Mouse (Mus musculus) midbrain, embryonic 12.5 days (tissue): ENCODE measurements around the gene Ccdc163. TPM values are rescaled to one million over a fixed set of nuclear protein-coding genes. Genes with fewer than 3 reads are reported as not detected.

Experiments
- ATAC-seq: fragments of 200-750 bp; cut with Nextera tagmentation; 2 replicates; pipeline ENCODE4 v1.8.0; 2017; ENCODE audit warnings: low read depth, moderate TSS enrichment, moderate library complexity; ENCODE audit not compliant: low FRiP score
- H3K27ac ChIP-seq: fragments of 300-500 bp; sonication (generic); replicated peaks from 2 replicates; pipeline ENCODE4 v1.5.1; 2016; ENCODE audit warnings: mild to moderate bottlenecking
- H3K27me3 ChIP-seq: fragments of 300-500 bp; sonication (generic); 2 replicates; pipeline ENCODE4 v1.6.1; 2016; ENCODE audit warnings: mild to moderate bottlenecking
- H3K36me3 ChIP-seq: fragments of 300-500 bp; sonication (generic); 2 replicates; pipeline ENCODE4 v1.6.1; 2016
- H3K4me1 ChIP-seq: fragments of 300-500 bp; sonication (generic); 2 replicates; pipeline ENCODE4 v1.6.1; 2016
- H3K4me2 ChIP-seq: fragments of 300-500 bp; sonication (generic); replicated peaks from 2 replicates; pipeline ENCODE4 v1.6.1; 2016; ENCODE audit warnings: mild to moderate bottlenecking, moderate library complexity
- H3K4me3 ChIP-seq: fragments of 300-500 bp; sonication (generic); 2 replicates; pipeline ENCODE4 v1.5.1; 2016; ENCODE audit warnings: mild to moderate bottlenecking
- H3K9ac ChIP-seq: fragments of 300-500 bp; sonication (generic); replicated peaks from 2 replicates; pipeline ENCODE4 v1.6.1; 2016; ENCODE audit warnings: mild to moderate bottlenecking, moderate library complexity
- H3K9me3 ChIP-seq: fragments of 300-500 bp; sonication (generic); 2 replicates; pipeline ENCODE4 v1.6.1; 2016; ENCODE audit warnings: mild to moderate bottlenecking
- WGBS: fragments of 180-500 bp; shearing (Covaris S2); methylation state at CpG from one replicate; pipeline ENCODE4 v1.1.7; 2016; 5-methylcytosine and 5-hydroxymethylcytosine counted together
- polyA plus RNA-seq: library from polyadenylated mRNA; unstranded; fragments of >200 nt; fragmentation: Nextera tagmentation; extraction: Ambion mirVana; gene quantifications from 2 replicates; pipeline ENCODE4 v1.2.1, GENCODE M21; 2016

Gene Ccdc163
- polyA plus RNA-seq, 1 experiment from 2014 or later = 28.9 TPM

GRCm38 (mm10) chr4:116787985-116788760 lies 79.9 kb downstream of the Ccdc163 start:
- WGBS = 39% methylated on average over 7 of the region's 7 CpGs
- no peaks in the 10 kb centered on the region for H3K4me1 ChIP-seq
- H3K9ac ChIP-seq = no peak overlapping the region
- H3K27me3 ChIP-seq = no peaks in the 10 kb centered on the region
- no peaks in the 10 kb centered on the region for H3K9me3 ChIP-seq
- H3K27ac ChIP-seq = no peak overlapping the region
- H3K36me3 ChIP-seq = no peaks in the 10 kb centered on the region
- no peak overlapping the region for H3K4me3 ChIP-seq
- H3K4me2 ChIP-seq = no peak overlapping the region
- no peak for ATAC-seq

- no peak for ATAC-seq
- no peak overlapping the region for H3K9ac ChIP-seq
- H3K4me1 ChIP-seq = no peaks in the 10 kb centered on the region
- no peak overlapping the region for H3K4me3 ChIP-seq
- no peak overlapping the region for H3K4me2 ChIP-seq
- no peaks in the 10 kb centered on the region for H3K36me3 ChIP-seq
- H3K27ac ChIP-seq = no peak overlapping the region
- no peaks in the 10 kb centered on the region for H3K27me3 ChIP-seq
- H3K9me3 ChIP-seq = no peaks in the 10 kb centered on the region
- WGBS = 11% methylated on average over 3 of the region's 3 CpGs
Measured at GRCm38 (mm10) chr4:116788956-116789355, 80.6 kb downstream of the Ccdc163 start.

GRCm38 (mm10) chr4:116792453-116792852 lies 84.1 kb downstream of the Ccdc163 start:
- Histone ChIP-seq H3K4me3 (no peak overlapping the region), H3K27me3 (no peaks in the 10 kb centered on the region), H3K36me3 (no peaks in the 10 kb centered on the region), H3K4me1 (no peaks in the 10 kb centered on the region), H3K4me2 (no peak overlapping the region), H3K9me3 (no peaks in the 10 kb centered on the region), H3K27ac (no peak overlapping the region), H3K9ac (no peak overlapping the region)
- ATAC-seq = no peak
- 91% methylated on average over 8 of the region's 8 CpGs for WGBS

- H3K4me1 ChIP-seq = no peaks in the 10 kb centered on the region
- 70% methylated on average over 2 of the region's 2 CpGs for WGBS
Measured at GRCm38 (mm10) chr4:116794273-116794672, 86.0 kb downstream of the Ccdc163 start.

GRCm38 (mm10) chr4:116796442-116797110 lies 88.3 kb downstream of the Ccdc163 start:
- WGBS = 72% methylated on average over 1 of the region's 1 CpGs
- no peak overlapping the region for H3K4me2 ChIP-seq
- H3K4me3 ChIP-seq = no peak overlapping the region
- H3K36me3 ChIP-seq = no peaks in the 10 kb centered on the region; the same call in 1 of the 2 replicates
- H3K9ac ChIP-seq = no peak overlapping the region
- no peaks in the 10 kb centered on the region for H3K27me3 ChIP-seq
- no peak overlapping the region for H3K27ac ChIP-seq
- ATAC-seq = no peak
- no peaks in the 10 kb centered on the region for H3K4me1 ChIP-seq
- no peaks in the 10 kb centered on the region for H3K9me3 ChIP-seq

More at GRCm38 (mm10) chr4:116794273-116794672, 86.0 kb downstream of the Ccdc163 start:
- H3K36me3 ChIP-seq = no peaks in the 10 kb centered on the region
- H3K9me3 ChIP-seq = no peaks in the 10 kb centered on the region
- H3K9ac ChIP-seq = no peak overlapping the region
- ATAC-seq = no peak
- H3K27ac ChIP-seq = no peak overlapping the region
- H3K27me3 ChIP-seq = no peaks in the 10 kb centered on the region
- H3K4me2 ChIP-seq = no peak overlapping the region
- no peak overlapping the region for H3K4me3 ChIP-seq

- Histone ChIP-seq H3K9ac (no peak overlapping the region), H3K9me3 (no peaks in the 10 kb centered on the region), H3K36me3 (peaks cover 29% of the 10 kb centered on the region), H3K4me2 (no peak overlapping the region), H3K27ac (no peak overlapping the region), H3K4me1 (no peaks in the 10 kb centered on the region), H3K4me3 (no peak overlapping the region), H3K27me3 (no peaks in the 10 kb centered on the region)
- no peak for ATAC-seq
- 44% methylated on average over 5 of the region's 5 CpGs for WGBS
Measured at GRCm38 (mm10) chr4:116799901-116800300, 91.6 kb downstream of the Ccdc163 start.

Other genes starting within 250 kb of the Ccdc163 start
- 37.4 and 38.8 TPM in 2 replicates for gene Mast2, start 244.3 kb upstream of the Ccdc163 start, polyA plus RNA-seq
- gene Ipp, start 201.0 kb upstream of the Ccdc163 start, polyA plus RNA-seq = 16.5 and 16.8 TPM in 2 replicates
- gene Tmem69, start 152.6 kb upstream of the Ccdc163 start, polyA plus RNA-seq = 27.3 and 29.1 TPM in 2 replicates
- gene Gpbp1l1, start 150.9 kb upstream of the Ccdc163 start, polyA plus RNA-seq = 27.3 and 32.0 TPM in 2 replicates
- 3.4 and 4.6 TPM in 2 replicates for gene Ccdc17, start 111.9 kb upstream of the Ccdc163 start, polyA plus RNA-seq
- gene Nasp, start 80.6 kb upstream of the Ccdc163 start, polyA plus RNA-seq = 229 and 242 TPM in 2 replicates
- 463 and 513 TPM in 2 replicates for gene Akr1a1, start 56.8 kb upstream of the Ccdc163 start, polyA plus RNA-seq
- gene Prdx1, start 23.0 kb upstream of the Ccdc163 start, polyA plus RNA-seq = 740 and 818 TPM in 2 replicates
- gene Mmachc, start 103 bp upstream of the Ccdc163 start, polyA plus RNA-seq = 32.0 and 35.7 TPM in 2 replicates
- gene Tesk2, start 12.4 kb downstream of the Ccdc163 start, polyA plus RNA-seq = 5.3 and 5.7 TPM in 2 replicates
- 29.5 and 33.5 TPM in 2 replicates for gene Toe1, start 99.1 kb downstream of the Ccdc163 start, polyA plus RNA-seq
- gene Mutyh, start 99.2 kb downstream of the Ccdc163 start, polyA plus RNA-seq = 14.9 and 17.3 TPM in 2 replicates
- 0.45 and 0.79 TPM in 2 replicates for gene Hpdl, start 113.2 kb downstream of the Ccdc163 start, polyA plus RNA-seq
- 9.6 and 10.6 TPM in 2 replicates for gene Zswim5, start 168.9 kb downstream of the Ccdc163 start, polyA plus RNA-seq